Mouse (Mus musculus) ES-Bruce4 (cell line): ENCODE measurements around the gene Loxl3.

Experiments used
- CTCF ChIP-seq: IDR thresholded peaks from one replicate; pipeline ENCODE4 v1.8.1; 2011; ENCODE audit warnings: low read depth, low read length
- POLR2A ChIP-seq: IDR thresholded peaks from one replicate; pipeline ENCODE4 v1.8.1; 2011; ENCODE audit warnings: low read length; ENCODE audit not compliant: insufficient read depth

DNA sequence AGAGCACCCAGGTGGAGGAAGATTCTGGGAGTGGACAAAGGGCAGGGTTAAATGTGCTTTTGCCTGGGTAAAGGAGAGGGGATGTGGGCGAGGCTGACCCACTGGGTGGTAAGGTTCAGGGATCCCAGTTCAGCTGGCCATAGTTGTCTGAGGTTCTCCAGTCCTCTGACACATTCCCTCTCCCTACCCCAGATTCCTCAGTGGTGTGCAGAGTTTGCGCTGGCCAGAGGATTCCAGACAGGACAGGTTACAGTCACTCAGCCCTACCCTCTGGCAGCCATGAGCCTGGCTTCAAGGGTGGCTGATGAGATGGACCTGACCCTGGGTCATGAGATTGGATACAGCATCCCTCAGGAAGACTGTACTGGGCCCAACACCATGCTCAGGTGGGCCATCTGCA, 24.8 kb downstream of the Loxl3 start:
- no peak for TF ChIP-seq POLR2A
- TF ChIP-seq CTCF, result no peak
